Mouse (Mus musculus) urinary bladder, postnatal 0 days (tissue): Measurements from ENCODE around the gene Lrch3. TPM values are rescaled to one million over a fixed set of nuclear protein-coding genes. Genes with fewer than 3 reads are reported as not detected.

Experiments used
- polyA plus RNA-seq: library from polyadenylated mRNA; unstranded; fragments of >200 nt; fragmentation: Nextera tagmentation; extraction: Ambion mirVana; gene quantifications from 2 replicates; pipeline ENCODE4 v1.2.1, GENCODE M21; 2015

Lrch3 gene
- polyA plus RNA-seq: 11.5 and 12.0 TPM in 2 replicates

GRCm38 (mm10) chr16:32913937-32914881 lies at the start of gene Lrch3:
Lrch3 (plus strand) TSS chr16:32914100.

DNA sequence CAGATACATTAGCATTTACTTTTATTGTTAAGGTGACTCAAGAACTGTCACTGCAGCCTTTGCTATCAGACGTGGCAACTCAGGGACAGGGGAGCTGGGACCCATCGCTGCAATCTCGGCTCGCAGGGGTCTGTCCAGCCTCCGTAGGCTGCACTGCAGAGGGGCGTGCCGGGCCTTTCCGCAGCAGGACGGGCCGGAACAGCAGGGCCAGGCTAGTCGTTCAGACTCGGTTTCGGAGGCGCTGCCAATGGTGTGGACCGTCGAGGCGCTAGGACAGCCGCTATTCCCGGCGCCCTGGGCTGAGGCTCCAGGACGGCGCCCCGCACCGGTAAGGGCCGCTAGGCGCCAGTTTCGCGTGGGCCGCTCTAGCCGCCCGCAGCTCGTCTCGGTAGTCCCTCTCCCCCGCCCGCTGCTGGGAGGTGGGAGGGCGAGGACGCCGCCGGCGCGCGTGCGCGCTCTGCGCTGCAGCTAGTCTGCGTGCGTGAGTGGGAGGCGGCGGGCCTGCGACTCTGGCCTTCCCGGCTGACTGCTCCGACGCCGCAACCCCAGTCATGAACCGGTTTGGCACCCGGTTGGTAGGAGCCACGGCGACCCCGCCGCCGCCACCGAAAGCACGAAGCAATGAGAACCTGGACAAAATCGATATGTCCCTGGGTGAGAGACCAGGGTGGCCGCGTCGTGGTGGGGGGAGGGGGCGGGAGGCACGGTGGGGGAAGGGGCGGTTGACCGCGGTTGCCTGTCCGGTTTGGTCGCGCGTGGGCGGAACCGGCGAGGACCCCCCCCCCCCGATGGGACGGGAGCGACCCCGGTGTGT lies 36.4 kb upstream of the Lrch3 start, which contains the start of the genes Fyttd1 and Rubcn:
TSS of gene Fyttd1 (plus strand) at position 158 of the 814 bp plus-strand sequence.
TSS of gene Rubcn (minus strand) at position 424 of the 814 bp plus-strand sequence.

GRCm38 (mm10) chr16:33056095-33056785 lies 142.3 kb downstream of the Lrch3 start, which contains the start of the genes Iqcg and Rpl35a:
Iqcg (minus strand) TSS chr16:33056218.
Rpl35a (plus strand) TSS chr16:33056453.

DNA sequence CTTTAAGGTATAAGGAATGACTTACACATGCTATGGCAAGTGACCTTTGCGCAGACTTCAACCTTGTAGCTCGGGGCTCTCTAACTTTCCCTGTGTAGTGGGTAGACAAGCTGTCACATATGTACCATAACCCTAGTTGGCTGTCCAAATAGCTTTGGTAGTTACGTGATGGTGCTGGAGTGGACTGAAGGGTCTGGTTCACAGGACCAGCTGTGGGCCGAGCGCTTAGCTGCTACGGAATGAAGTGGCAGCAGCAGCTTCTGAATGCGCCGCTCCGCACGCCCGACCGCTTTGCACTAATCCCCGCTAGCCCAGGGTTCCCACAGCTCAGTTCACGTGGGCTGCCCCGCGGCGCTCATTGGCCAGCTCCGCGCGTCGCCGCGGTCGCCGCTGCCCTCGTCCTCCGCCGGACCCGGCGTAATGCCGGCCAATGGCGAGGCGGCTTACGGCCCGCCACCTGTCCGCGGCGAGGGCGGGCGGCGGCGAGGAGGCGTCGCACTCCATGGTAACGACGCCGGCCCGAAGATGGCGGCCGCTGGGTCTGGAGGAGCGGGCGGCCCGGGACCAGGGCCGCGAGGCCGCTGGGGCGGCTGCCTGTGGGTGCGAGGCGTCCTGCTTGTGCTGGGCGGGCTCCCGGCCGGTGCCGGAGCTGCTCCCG lies 148.3 kb downstream of the Lrch3 start, which contains the start of gene Lmln:
TSS of gene Lmln (plus strand) at position 498 of the 658 bp plus-strand sequence.

Other genes starting within 250 kb of the Lrch3 start
- not detected in 2 replicates for gene Muc4, start 178.2 kb upstream of the Lrch3 start, polyA plus RNA-seq
- not detected in 2 replicates for gene Muc20, start 116.7 kb upstream of the Lrch3 start, polyA plus RNA-seq
- gene Smbd1, start 103.6 kb upstream of the Lrch3 start, polyA plus RNA-seq: not detected in 2 replicates
- gene Fyttd1, start 36.6 kb upstream of the Lrch3 start, polyA plus RNA-seq: 81.1 and 114 TPM in 2 replicates
- 11.3 and 11.4 TPM in 2 replicates for gene Rubcn, start 36.3 kb upstream of the Lrch3 start, polyA plus RNA-seq
- 0.64 and 1.2 TPM in 2 replicates for gene Iqcg, start 142.1 kb downstream of the Lrch3 start, polyA plus RNA-seq
- gene Rpl35a, start 142.4 kb downstream of the Lrch3 start, polyA plus RNA-seq: 699 and 727 TPM in 2 replicates
- 0.63 and 0.82 TPM in 2 replicates for gene Lmln, start 148.4 kb downstream of the Lrch3 start, polyA plus RNA-seq